In genomic region chr2:32846805-32847467, GRCm38 (mm10) we compare ENCODE assay signal across 8 mouse cellular contexts. TPM values are rescaled to one million over a fixed set of nuclear protein-coding genes. Genes with fewer than 3 reads are reported as not detected.
A peak's percentile ranks its signal among the peaks of the same experiment; 100 is the strongest.
DNase-seq lines count a peak whose midpoint lies in the region; ATAC-seq and TF ChIP-seq lines count a peak whose summit lies in the region.

TSS of gene Stxbp1 (minus strand) at chr2:32847245.

- H3K9ac ChIP-seq in hindbrain, postnatal 0 days (replicated peaks; ENCODE audit: low read length): peak within 1 kb of the TSS; percentile 87

- no peaks in the 10 kb centered on the region for H3K36me3 ChIP-seq in hindbrain, postnatal 0 days (ENCODE audit: insufficient read depth, low read length)

- peak within 1 kb of the TSS; percentile 96 for H3K4me3 ChIP-seq in gastrocnemius, adult 2 months
- peak within 1 kb of the TSS; percentile 83 for H3K4me3 ChIP-seq in hindbrain, postnatal 0 days (ENCODE audit: low read length)

- intact Hi-C loops in gastrocnemius, adult 2 months (cut with DNase I): no loop called here
- intact Hi-C loops in left cerebral cortex, postnatal 10 days (cut with DNase I): no loop called here

- WGBS in hindbrain, postnatal 0 days: under 1% methylated on average over 47 of the region's 78 CpGs

- no peaks in the 10 kb centered on the region for H3K9me3 ChIP-seq in hindbrain, postnatal 0 days (ENCODE audit: low read length)

- peaks cover 4% of the 10 kb centered on the region; the same call in 1 of the 2 replicates for H3K4me1 ChIP-seq in hindbrain, postnatal 0 days (ENCODE audit: insufficient read depth, low read length)

- H3K27ac ChIP-seq in gastrocnemius, adult 2 months: peak within 1 kb of the TSS; percentile 88
- peak within 1 kb of the TSS; percentile 96 for H3K27ac ChIP-seq in hindbrain, postnatal 0 days

- peak; percentile 92 for DNase-seq in adipocyte (ENCODE audit: low spot score)
- DNase-seq in gastrocnemius, adult 2 months: peak; percentile 96
- DNase-seq in hindbrain, postnatal 0 days (ENCODE audit: low spot score): peak; percentile 98
- DNase-seq in left cerebral cortex, postnatal 10 days (ENCODE audit: extremely low spot score in 1 of 2, low spot score in 2 of 2): peak; percentile 87 to 97
- DNase-seq in right cerebral cortex, postnatal 10 days (ENCODE audit: low spot score in 2 of 2): peak; percentile 94
- DNase-seq in urinary bladder, postnatal 14 days (ENCODE audit: low spot score): peak; percentile 90

- peak within 1 kb of the TSS; percentile 69 for H3K4me2 ChIP-seq in hindbrain, postnatal 0 days (ENCODE audit: low read depth, low read length)

- no peaks in the 10 kb centered on the region for H3K27me3 ChIP-seq in hindbrain, postnatal 0 days (ENCODE audit: insufficient read depth, low read length)

- peak; percentile 76 for ATAC-seq in common myeloid progenitor, adult 5-6 weeks (replicated peaks; ENCODE audit: low read depth, poor library complexity, severe bottlenecking)
- ATAC-seq in hindbrain, postnatal 0 days: peak; percentile 94
- ATAC-seq in megakaryocyte progenitor cell, adult 5-6 weeks (replicated peaks; ENCODE audit: poor library complexity): peak; percentile 89

- TF ChIP-seq CTCF in gastrocnemius, adult 2 months (IDR thresholded peaks at IDR 0.05): no peak
- peak; percentile 7; the same call in 1 of the 2 replicates for TF ChIP-seq CTCF in hindbrain, postnatal 0 days (IDR thresholded peaks at IDR 0.05; ENCODE audit: low read depth)

RNA-seq across cellular contexts. Expression of gene Stxbp1, which starts in this region (rescaled TPM):
- 7.4 and 9.1 TPM in 2 replicates for total RNA-seq in common myeloid progenitor, adult 5-6 weeks (2017)
- total RNA-seq in gastrocnemius, adult 2 months (2021): 1 to 10 TPM; 2.0 to 3.9 TPM
- total RNA-seq in hindbrain, postnatal 0 days (2014; rRNA removed): 142 and 149 TPM in 2 replicates
- polyA plus RNA-seq in hindbrain, postnatal 0 days (2015; fragmentation: Nextera tagmentation; extraction: Ambion mirVana): 318 and 348 TPM in 2 replicates
- 100 to 1,000 TPM; 862 to 881 TPM for total RNA-seq in left cerebral cortex, postnatal 10 days (2021)
- total RNA-seq in megakaryocyte progenitor cell, adult 5-6 weeks (2015): 2.9 and 4.7 TPM in 2 replicates
- 1.6 and 3.7 TPM in 2 replicates for total RNA-seq in megakaryocyte progenitor cell, adult 5-6 weeks (2017)

Comparison
In these comparisons a context has a peak if more than half of its experiments do, and no peak if none do; other contexts are left out.
1. Peak in every context shown above with its lines: DNase-seq, ATAC-seq, H3K4me3 ChIP-seq and H3K27ac ChIP-seq.
2. RNA of gene Stxbp1 (total RNA-seq): 862 to 881 TPM in left cerebral cortex, postnatal 10 days and 142 to 149 TPM in hindbrain, postnatal 0 days; 7.4 to 9.1 TPM in common myeloid progenitor, adult 5-6 weeks, 1.6 to 4.7 TPM in megakaryocyte progenitor cell, adult 5-6 weeks and 2.0 to 3.9 TPM in gastrocnemius, adult 2 months; every median in the first group is over 10 times any median in the second.